Mouse (Mus musculus) small intestine, adult 2 months (tissue): ENCODE results near the gene Angptl6.

Source experiments
- CTCF ChIP-seq: fragments of 200-500 bp; IDR thresholded peaks from 2 replicates; pipeline ENCODE4 v1.5.1; 2012; ENCODE audit warnings: low read depth, mild to moderate bottlenecking, control low read depth, inconsistent platforms, low read length, moderate library complexity, mixed read lengths; ENCODE audit not compliant: insufficient replicate concordance, insufficient read length; ENCODE audit errors: extremely low read depth
- POLR2A ChIP-seq: fragments of 200-500 bp; IDR thresholded peaks from 2 replicates; pipeline ENCODE4 v1.6.1; 2012; ENCODE audit warnings: low read depth, mild to moderate bottlenecking, control low read depth, inconsistent platforms, low read length, moderate library complexity

GRCm38 (mm10) chr9:20878710-20879065 lies 839 bp downstream of the Angptl6 start:
- TF ChIP-seq POLR2A (no peak), CTCF (no peak)
